Mouse (Mus musculus) activated CD4-positive, CD25-positive, alpha-beta regulatory T cell, adult 9 weeks (primary cell): Measurements from ENCODE around the gene Tacc3. TPM values are rescaled to one million over a fixed set of nuclear protein-coding genes. Genes with fewer than 3 reads are reported as not detected.

Experiments
- polyA plus RNA-seq: library from polyadenylated mRNA; unstranded; fragments of 100-300 nt; shearing (Covaris generic); gene quantifications from one replicate; pipeline ENCODE4 v1.2.1, GENCODE M21; 2017

Tacc3 gene
- 26.2 TPM for polyA plus RNA-seq

DNA sequence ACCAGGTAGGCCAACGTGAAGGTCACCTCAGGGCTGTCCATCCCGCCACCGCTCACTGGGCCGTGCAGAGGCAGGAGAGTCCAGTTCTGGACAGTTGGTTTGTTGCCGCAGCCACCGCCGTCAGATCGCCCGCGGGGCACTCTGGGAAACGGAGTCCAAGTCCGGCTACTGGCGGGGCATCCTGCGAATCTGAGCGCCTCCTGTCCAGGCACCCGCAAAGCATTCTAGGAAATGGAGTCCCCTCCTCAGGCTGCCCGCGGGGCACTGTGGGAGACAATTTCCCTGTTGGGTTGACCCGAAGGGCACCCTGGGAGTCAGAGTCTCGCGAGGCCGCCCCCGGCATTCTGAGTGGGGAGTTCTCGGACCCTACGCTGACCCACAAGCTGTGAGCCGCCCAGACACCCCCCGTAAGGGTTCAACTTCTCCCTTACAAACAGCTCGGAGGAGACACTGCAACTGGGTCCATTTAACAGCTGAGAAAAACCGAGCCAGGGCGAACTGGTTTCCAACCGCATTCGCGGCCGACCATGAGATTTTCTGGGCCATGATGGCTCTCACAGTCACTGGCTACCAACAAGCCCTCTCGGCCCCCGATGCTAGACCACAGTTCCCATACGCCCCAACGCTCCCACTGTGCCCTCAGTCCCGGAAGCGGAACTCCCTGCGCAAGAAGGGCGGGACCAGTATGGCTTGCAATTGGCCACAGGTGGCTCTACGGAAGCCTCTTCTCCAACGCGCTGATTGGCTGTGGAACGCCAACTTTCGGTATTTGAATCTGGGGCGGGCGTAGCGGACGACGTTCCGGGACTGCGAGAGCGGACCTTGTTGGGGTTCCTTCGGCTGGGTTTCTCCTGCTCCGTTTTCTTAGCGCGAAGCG, at the start of gene Tacc3, which contains the start of gene Tmem129:
Tacc3 (plus strand) TSS at position 342 of the 877 bp plus-strand sequence.
Tmem129 (minus strand) TSS at position 630 of the 877 bp plus-strand sequence.

DNA sequence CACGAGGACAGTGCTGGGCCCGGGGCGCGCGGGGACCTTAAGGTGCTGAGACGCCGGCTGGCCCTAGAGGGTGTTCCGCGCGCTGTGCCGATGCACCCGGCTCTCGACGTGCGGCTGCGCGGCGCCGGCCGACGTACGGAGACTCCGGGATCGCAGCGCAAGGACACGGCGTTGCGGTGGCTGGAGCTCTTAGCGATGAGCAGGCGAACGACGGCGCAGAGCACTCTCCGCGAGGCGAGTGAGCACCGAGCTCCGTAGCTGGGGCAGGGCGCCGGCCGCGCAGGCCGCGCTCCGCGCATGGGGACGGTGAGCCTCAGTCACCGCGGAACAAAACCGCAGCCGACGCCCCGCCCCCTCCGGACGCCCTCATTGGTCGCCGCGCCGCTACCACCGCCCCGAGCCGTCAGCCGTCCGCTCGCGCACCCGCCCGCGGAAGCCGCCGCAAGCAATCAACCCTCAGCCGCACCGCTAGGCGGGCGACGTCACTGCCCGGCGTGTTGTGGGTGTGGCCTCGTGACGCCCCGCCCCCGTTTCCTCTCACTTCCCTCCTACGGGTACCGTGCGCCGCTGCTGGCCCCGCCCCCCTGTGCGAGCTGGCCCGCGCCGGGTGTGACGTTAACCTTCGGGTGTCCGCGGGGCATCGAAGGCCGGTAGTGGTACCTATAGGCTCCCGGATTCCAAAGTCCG, 28.5 kb upstream of the Tacc3 start, which contains the start of the genes Fam53a and Gm9903:
Fam53a (minus strand) TSS at position 335 of the 687 bp plus-strand sequence.
Gm9903 (plus strand) TSS at position 625 of the 687 bp plus-strand sequence.

DNA sequence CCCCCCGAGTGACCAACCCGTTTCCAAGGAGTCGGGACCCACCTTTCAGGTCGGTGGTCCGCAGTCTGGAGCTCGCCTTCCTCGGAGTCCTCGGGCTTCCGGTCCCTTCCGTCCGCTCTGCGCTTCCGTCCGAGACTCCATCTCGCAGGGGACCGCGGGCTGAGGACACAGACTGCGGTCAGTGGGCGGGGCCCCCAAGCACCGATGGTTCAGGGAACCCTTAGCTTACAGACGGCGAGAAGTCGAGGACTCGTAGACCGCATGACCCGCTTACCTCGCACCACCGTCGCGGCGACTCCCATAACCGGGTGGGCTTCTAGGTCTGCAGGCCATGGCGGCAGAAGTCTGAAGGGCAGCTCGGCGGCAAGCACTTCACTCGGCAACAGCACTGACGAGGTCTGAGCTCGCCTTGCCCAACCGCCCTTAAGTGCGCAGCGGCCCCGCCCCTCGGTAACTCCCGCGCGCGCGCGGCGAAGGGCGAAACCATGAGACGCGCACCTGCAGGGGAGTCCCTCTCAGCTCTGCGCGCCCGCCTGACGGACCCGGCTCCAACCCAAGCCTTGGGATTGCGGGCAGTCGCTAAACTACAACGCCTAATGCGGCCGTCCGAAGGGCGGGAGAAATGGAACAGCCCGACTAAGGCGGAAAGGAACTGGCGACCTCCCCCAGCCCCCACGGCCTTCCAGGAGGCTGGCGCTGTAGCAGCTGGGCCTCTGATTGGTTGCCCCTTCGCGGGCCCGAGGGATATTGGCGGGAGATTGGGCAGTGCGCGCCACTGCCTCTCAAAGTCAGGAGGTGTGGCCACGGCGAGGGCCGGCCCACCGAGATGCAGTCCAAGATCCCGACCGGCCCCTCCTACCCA, 5.8 kb upstream of the Tacc3 start, which contains the start of gene Slbp:
Slbp (minus strand) TSS at position 654 of the 862 bp plus-strand sequence.

DNA sequence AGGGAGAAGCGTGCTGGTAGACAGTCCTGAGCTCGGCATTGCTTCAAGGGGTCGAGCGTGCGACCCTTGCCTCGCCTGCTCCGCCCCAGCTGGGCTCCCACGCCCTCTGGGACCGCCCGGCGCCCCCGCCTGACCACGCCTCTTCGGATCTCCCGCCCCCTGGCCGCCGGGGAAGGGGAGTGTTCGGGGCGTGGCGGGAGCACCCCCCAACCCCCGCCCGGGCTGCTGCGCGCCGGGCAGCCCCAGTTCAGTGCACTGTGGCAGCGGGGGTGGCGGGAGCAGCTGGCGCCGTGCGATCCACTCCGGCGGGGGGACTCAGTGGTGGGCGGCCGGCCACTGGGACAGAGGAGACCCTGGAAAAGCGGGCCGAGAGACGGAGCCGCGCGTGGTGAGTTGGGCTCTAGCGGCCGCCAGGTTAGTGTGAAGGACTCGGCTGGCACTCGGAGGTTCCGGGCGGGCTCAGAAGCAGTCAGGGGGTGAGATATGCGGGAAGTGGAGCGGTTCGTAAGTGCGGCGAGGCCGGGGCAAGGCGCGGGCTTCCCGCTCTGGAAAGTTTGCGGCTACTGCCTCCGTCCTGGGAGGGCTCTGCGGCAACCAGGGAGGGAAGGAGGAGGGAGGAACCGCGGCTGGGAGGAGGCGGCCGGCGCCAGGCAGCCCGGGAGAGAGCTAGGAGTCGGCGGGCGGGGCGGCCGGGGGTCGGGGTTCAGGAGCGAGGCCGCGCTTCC, 63.8 kb downstream of the Tacc3 start, which contains the start of gene Fgfr3:
Fgfr3 (plus strand) TSS at position 134 of the 725 bp plus-strand sequence.

Other genes with a start within 250 kb of the Tacc3 start
- gene Nkx1-1, start 224.2 kb upstream of the Tacc3 start, polyA plus RNA-seq = not detected
- 30.6 TPM for gene Fam53a, start 28.5 kb upstream of the Tacc3 start, polyA plus RNA-seq
- gene Gm9903, start 28.2 kb upstream of the Tacc3 start, polyA plus RNA-seq = 0.88 TPM
- 183 TPM for gene Slbp, start 5.6 kb upstream of the Tacc3 start, polyA plus RNA-seq
- 40.0 TPM for gene Tmem129, start 288 bp downstream of the Tacc3 start, polyA plus RNA-seq
- gene Fgfr3, start 63.5 kb downstream of the Tacc3 start, polyA plus RNA-seq = 0.13 TPM
- 29.9 TPM for gene Letm1, start 124.7 kb downstream of the Tacc3 start, polyA plus RNA-seq
- 7.8 TPM for gene Nsd2, start 162.6 kb downstream of the Tacc3 start, polyA plus RNA-seq